Mouse (Mus musculus) left cerebral cortex, adult 11 months (tissue): Measurements from ENCODE around the gene Sct.

Experiments used
- DNase-seq: peaks from one replicate; pipeline ENCODE4 v3.0.0; 2022; ENCODE audit warnings: low spot score

Sct gene

DNA sequence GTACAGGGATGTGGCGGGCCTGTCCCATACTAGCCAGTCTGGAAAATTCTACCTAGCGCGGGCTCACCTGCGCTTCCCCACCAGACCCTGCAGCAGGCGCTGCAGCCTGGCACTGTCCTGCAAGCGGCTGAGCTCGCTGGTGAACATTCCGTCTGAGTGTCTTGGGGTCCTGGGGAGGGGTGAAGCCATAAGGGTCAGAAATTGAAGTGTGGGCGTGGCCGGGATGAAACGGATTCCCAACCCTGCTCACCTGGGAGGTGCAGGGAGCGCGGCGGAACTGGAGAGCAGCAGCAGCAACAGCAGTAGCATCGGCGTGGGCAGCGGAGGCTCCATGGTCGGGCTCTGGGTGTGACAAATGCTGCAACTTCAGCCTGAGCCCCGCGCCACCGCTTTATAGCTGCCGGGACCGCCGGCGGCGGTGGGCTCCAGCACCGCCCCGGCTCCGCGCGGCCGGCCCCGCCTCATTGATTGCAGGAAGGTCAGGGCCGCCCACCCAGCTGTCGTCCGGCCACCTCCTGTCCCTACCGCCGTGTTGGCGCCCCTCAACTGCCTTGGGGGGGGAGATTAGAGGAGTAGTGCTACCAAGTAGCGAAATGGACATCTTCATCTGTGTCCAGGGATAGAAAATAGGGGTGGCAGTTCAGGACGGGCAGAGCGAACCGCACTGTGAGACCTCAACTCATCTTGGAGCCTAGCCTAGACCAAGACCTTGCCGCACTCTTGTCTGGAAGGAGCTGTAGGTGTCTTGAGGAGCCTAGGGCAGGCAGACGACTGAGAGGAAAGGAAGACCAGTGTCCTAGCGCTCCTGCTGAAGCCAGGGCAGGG lies at the start of gene Sct:
Gene Sct, minus strand, starts transcription at position 368 of the 825 bp plus-strand sequence.
- DNase-seq: no peak

DNA sequence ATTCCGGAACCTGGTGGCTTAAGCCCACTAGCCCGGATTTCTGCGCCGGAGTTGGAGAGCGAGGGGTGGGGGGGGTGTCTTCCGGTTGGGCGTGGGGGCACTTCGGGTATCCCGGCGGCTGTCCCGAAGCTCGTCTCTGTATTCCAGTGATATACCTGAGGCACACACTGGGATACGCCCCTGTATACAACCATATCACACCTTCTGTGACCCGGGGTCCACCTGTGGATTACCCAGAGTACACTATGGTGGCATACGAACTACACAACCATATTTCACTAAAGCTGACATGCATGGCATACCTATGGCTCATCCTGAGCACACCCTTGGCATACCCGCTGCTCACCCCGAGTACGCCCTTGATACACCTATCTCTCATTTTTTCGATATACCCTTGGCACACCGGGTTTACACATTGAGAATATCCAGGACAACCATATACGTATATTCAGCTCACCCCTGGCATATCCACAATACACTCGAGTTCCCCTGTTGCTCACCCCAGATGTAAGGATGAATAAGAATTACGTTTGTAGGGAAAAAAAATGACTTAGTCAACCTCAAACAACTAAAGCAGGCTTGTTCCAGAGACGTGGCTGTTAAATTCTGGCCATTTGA lies 49.5 kb upstream of the Sct start:
- DNase-seq: no peak

DNA sequence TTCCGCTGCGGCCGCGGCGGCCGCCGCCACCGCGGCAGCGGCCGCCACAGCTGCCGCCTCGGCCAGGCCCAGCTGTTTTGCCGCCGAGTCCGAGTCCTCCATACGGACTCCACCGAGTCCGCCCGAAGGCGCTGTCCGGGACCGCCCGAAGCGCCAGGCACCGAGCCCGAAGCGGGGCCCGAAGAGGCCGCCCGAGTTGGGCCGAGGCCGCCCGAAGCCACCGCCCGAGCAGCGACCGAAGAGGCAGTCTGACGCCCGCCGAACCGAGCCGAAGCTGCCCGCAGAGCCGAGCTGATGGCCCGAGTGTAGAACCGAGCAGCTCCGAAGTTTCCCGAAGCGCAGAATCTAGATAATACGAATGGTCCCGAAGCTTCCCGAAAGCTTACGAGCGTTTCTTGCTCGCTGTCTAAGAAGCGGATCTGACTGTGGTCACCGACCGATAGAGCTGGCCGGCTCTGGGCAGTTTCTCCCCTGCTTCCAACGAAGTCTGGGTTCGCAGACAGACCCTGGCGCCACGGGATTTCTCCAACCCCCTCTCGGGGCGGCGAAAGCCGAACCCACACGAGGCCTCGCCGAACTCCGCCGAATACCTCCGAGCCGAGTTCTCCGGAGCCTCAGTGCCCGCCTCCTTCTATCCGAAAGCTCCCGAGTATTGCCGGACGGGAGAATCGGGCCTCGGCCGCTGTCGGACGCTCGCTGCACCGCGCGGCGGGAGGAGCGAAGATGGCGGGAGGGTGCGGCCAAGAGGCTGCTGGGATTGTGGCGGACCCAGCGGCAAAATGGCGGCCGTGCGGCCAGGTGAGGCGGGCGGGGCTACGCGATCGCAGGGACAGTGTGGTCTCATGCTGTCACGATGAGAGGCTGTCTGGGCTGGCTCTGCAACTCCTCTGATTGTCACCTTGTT lies 48.8 kb upstream of the Sct start, which contains the start of the genes Deaf1 and Tmem80:
Gene Deaf1, minus strand, starts transcription at position 222 of the 904 bp plus-strand sequence.
Gene Tmem80, plus strand, starts transcription at position 271 of the 904 bp plus-strand sequence.
- DNase-seq: peak; percentile 100

DNA sequence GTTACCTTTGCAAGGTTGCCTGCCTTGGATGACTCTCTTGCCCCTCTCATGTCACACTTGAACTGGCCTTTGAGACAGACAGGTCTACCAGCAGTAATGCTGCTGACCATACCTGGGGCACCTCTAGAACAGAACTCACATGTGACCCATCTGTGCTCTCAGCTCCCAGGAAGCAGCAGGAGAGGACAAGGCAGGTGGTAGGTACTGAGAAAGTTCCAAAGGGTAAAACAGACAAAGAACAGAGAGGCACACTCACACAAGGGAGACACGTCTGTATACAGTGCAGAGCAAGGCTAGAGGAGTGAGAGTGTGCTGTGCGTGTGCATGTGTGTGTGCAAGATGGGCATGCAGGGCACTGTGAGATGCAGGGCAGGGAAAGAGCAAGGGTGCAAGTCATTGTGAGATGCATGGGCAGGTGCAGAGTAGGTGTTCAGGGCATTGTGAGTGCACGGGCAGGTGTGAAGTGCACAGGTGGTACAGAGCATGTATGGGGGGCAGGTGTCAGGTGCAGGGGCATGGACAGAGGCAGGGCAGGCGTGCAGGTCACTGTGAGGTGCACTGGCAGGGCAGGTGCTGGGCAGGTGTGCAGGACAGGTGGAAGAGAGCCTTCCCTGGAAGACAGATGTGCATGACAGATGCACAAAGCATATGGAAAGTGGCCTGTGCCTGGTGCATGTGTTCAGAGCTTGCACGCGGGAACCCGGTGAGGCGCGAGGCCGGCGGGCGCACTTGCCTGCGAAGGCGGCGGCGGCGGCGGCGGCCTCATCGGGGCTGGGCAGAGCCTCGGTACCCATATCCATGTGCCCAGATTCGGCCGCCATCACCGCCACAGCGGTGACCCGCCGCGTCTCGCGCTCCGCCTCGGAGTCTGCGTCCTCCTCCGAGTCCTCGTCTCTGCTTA lies 47.9 kb upstream of the Sct start:
- peak; percentile 43 for DNase-seq

DNA sequence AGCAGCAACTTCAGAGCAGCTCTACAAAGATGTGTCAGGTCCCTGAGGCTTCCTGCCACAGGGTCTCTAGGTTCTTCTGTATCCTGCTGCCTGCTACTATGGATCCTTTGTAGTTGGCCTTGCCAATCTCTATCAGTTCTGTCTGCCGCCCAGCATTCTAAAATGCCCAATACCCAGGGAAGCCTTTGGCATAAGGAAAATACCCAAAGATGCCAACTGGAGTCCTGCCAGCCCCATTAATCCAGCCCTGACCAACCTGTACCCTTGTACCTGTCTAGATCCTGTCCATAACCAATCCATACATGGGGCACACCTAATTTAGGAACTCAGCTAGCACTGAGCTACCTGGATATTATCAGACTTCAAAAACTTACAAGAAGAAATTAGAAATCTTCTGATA lies 45.8 kb upstream of the Sct start:
- no peak for DNase-seq

DNA sequence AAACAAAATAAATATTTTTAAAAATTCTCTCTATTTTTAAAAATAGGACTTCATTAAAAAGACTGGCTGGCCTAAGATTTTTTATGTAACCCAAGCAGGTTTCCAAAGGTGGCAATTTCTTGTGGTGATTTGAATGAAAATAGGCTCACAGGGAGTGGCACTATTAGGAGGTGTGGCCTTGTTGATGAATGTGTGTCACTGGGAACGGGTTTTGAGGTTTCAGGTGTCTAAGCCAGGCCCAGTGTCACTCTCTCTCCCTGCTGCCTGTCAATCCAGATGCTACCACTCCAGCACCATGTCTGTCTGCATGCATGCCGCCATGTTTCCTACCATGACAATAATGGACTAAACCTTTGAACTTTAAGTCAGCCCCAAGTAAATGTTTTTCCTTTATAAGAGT lies 40.5 kb upstream of the Sct start:
- no peak for DNase-seq

DNA sequence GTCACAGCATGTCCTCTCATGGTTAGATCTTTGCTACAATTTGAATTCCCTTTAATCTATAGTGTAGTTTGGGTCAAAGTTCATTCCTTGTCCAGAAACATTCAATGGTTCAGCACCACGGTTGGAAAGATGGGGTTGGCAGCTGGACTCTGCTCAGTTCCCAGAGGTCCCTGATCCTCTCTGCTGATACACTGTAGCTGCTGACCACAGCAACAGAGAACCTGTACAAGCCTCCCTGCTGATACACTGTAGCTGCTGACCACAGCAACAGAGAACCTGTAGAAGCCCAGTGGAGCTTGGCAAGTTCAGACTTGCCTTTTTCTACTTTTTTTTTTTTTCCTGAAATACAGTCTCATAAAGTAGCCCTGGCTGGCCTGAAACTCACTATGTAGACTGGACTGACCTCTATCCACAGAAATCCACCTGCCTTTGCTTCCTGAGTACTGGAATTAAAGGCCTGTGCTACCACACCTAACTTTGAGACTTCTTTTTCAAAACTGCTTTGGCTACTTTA lies 38.7 kb upstream of the Sct start:
- no peak for DNase-seq

DNA sequence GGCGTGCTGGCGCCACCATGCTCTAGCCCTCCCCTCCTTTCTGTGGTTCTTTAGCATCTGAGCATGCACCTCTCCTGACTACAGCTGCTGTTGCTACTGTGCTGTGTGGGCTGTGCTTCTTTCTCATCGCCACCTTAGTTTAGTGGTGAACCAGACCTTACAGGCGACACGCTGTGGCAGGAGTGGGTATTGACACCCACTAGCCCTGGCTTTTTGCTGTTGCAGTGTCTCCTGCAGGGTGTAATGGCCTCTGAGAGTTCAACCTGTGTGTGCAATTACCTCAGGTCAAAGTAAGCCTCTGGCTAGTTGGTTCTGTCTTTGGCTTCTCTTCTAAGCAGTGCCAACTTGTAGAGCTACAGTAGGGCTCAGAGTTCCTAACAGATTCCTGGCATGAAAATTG lies 37.0 kb upstream of the Sct start:
- no peak for DNase-seq

DNA sequence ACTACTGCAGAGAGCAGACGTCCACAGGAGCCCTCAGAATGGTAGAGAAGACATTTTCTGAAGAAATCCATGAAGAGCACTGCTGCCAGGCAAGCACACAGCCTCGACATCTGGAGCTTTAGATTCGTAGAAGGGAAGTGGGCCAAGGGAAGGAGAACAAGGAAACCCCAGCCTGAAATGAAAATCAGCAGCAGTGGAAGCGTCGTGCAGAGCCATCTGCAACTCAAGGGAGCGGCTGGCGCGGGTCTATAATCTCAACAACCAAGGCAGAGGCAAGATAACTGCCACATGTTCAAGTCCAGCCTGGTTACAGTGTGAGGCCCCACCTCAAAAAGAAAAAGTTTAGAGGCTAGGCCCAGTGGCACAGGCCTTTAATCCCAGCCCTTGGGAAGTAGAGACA lies 36.1 kb upstream of the Sct start:
- DNase-seq: no peak

DNA sequence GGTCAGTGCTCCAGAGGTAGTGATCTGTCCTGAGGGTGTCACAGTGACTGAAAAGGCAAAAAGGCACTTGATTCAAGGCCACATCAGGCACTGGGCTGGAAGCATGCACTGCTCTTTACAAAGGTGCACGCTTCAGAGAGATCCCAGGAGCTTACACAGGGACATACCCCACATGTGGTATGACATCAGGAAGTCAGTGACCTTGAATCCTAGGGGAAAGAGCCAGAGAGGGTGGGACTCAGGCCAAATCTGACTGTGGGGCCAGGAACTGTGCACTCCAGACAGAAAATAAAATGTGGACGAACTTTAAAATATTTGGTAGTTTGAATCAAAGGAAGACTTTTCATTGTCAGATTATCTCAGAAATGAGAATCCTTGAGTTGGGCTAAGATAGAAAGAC lies 35.5 kb upstream of the Sct start:
- no peak for DNase-seq

DNA sequence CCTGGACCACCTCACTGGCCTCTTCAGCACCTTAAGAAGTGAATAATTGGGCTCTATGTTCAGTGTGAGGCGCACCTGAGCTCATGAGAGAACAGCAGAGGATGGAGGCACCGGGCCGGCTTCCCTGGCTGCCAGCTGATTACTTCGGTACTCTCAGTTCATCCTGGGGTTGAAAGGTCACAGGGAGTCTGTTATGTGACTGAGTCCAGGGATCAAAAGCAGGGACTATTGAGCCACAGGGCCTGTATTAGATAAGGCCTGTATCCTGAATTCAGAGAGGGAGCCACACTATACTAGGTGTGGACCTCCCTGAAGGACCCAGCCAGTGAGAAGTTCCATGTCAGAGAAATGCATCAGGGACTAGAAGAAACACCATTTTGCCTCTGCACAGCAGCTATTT lies 25.6 kb upstream of the Sct start:
- no peak for DNase-seq

DNA sequence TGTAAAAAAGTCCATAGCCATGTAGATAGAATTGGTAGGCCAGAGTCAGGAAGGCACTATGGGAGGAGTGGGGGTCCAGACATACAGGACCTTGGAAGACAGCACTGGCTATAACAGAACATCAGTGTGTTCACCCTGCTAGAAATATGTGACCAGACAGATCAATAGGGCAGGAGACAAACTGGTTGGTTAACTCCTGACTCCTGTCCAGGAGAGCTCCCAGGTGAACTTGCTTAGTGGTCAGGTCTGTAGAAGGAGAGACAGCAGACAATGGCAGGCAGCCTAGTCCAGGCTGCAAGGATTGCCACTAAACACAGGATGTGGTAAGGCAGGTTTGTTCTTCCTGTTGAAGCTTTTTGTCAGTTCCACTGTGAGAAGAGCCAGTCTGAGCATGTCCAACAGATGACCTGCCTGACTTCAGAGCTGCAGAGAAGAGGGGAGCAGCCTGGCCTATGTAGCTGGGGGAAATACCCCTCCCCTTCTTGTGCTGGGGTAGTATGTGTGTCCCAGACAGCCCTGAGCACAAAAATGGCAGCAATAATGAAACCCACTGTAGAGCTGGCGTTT lies 23.9 kb upstream of the Sct start:
- no peak for DNase-seq

DNA sequence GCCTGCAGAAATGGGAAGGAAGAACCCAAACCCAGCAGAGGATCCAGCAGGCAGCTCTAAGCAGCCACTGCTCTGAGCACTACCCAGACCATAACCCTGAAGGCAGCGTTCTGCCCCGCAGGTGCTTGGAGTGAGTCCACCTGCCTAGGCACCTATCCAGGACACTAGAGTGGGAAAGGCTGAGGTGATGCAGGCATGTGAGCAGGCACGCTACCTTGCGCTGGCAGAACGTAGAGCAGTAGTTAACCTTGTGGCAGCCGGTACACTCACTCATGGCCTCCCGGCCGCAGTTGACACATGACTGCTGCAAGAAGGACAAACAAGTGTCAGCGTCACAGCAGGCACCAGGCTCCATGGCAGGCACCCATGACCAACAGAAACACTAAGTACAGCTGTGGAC lies 22.5 kb upstream of the Sct start:
- no peak for DNase-seq

DNA sequence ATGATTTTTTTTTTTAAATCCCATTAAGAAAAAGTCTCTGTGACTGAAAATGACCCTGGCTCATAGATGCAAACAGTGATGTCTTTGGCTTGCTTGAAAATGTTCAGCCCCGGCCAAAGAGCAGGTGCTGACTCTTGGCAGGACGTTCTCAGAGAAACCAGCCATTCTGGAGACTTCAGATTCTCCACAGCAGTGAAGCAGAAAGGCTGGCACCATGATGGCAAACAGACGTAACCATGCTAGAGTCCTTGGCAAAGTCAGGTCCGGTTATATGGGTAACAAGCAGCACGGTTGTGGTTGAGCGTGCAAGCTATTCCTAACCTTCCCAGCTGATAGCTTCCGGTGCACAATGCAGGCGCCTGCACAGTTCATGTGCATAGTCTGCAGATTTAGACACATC lies 20.2 kb upstream of the Sct start:
- no peak for DNase-seq

DNA sequence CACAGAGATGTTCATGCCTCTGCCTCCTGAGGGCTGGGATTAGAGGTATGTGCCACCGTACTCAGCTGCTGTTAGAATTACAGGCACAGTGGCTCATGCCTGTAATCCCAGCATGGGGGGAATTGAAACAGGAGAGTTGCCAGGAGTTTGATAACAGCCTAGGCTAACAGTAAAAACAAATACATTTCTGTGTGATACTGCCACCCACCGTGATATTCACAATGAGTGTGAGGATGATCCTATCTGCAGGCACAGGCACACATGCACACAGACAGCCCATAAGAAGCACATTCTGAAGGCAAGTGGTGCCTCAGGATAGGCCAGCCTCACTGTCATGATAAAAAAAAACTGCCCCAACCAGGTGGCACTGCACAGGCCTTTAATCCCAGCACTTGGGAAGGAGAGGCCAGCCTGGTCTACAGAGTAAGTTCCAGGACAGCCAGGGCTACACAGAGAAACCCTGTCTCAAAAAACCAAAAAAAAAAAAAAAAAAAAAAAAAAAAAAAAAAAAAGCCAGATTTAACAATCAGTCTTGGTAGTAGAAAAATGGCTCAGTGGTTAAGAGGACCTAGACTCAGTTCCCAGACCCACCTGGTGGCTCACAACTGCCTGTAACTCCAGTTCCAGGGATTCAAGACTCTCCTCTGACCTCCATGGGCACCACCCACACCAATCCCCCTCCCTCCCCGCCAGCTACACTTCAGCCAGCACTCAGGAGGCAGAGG lies 19.2 kb upstream of the Sct start:
- DNase-seq: no peak

DNA sequence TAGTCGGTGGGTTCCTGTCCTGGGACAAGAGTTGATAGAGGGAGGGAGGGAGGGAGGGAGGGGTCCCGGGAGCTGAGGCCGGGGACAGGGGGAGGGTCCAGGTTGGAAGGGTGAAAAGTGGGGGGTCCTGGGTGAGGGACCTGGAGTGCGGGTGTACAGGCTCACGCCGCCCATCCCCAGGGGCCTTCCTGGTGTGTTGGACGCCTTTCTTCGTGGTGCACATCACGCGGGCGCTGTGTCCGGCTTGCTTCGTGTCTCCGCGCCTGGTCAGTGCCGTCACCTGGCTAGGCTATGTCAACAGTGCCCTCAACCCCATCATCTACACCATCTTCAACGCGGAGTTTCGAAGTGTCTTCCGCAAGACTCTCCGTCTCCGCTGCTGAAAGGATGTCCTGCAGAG lies 15.5 kb upstream of the Sct start:
- DNase-seq: no peak

DNA sequence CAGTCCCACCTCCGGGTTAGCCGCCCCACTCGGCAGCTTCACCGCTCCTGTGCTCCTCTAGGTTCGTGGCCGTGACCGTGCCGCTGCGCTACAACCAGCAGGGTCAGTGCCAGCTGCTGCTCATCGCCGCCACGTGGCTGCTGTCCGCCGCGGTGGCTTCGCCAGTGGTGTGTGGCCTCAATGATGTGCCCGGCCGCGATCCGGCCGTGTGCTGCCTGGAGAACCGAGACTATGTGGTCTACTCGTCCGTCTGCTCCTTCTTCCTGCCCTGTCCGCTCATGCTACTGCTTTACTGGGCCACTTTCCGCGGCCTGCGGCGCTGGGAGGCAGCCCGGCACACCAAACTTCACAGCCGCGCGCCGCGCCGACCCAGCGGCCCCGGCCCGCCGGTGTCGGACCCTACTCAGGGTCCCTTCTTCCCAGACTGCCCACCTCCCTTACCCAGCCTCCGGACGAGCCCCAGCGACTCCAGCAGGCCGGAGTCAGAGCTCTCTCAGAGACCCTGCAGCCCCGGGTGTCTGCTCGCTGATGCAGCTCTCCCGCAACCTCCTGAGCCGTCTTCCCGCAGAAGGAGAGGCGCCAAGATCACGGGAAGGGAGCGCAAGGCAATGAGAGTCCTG lies 15.0 kb upstream of the Sct start:
- no peak for DNase-seq

DNA sequence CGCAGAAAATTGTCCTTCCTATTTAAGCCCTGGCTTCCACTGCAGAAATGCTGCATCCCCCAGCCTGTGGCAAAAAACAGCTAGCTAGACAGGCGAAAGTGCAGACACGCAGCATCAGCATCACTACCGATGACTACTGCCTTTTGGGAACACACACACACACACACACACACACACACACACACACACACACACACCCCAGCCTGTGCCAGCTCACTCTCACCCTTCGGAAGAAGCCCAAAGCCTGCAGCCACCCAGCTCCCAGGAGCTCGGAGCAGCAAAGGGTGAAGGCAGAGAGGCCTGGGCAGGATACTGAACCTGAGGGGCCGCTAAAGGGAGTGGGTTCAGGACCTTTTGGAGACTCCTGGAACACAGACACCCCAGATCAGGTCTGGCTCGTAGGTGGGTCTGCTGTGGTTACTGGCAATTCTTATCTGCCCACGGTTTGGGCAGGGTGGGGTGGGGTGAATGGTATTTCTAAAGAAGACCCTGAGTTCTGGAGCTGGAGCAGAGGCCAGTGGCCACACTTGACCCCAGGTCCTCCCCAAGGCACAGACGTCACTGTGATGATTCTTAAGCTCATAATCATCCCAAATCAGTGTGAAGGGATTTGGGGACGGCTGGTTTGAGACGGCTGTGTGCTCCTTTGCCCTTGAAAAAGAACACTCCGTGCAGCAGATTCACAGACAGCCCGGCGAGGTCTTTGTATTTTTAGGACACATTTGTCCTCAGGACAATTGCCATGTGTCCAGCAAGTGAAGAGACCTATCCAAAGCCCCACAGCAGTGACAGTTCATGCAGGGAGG lies 13.9 kb upstream of the Sct start:
- no peak for DNase-seq
